Mouse (Mus musculus) WW6 (cell line): ENCODE results near the gene Tle1.

Experiments
- DNase-seq: peaks from one replicate; pipeline ENCODE4 v3.0.0-alpha.2; 2013; ENCODE audit warnings: low read depth, low spot score

Tle1 gene

GRCm38 (mm10) chr4:72165765-72166164, 35.0 kb downstream of the Tle1 start:
- DNase-seq: no peak

GRCm38 (mm10) chr4:72162445-72163218, 38.1 kb downstream of the Tle1 start:
- no peak for DNase-seq

GRCm38 (mm10) chr4:72160102-72160511, 40.6 kb downstream of the Tle1 start:
- no peak for DNase-seq

GRCm38 (mm10) chr4:72157931-72158371, 42.8 kb downstream of the Tle1 start:
- no peak for DNase-seq

GRCm38 (mm10) chr4:72150460-72151131, 50.1 kb downstream of the Tle1 start:
- DNase-seq: no peak

- DNase-seq: peak; percentile 64
Observed at GRCm38 (mm10) chr4:72146003-72146402, 54.7 kb downstream of the Tle1 start.

GRCm38 (mm10) chr4:72144541-72144940, 56.2 kb downstream of the Tle1 start:
- no peak for DNase-seq

- no peak for DNase-seq
Observed at GRCm38 (mm10) chr4:72140706-72141105, 60.0 kb downstream of the Tle1 start.

- DNase-seq: no peak
Observed at GRCm38 (mm10) chr4:72139475-72140120, 61.1 kb downstream of the Tle1 start.

GRCm38 (mm10) chr4:72138264-72139080, 62.2 kb downstream of the Tle1 start:
- no peak for DNase-seq

GRCm38 (mm10) chr4:72132646-72133045, 68.1 kb downstream of the Tle1 start:
- DNase-seq: no peak

- DNase-seq: no peak
Observed at GRCm38 (mm10) chr4:72127596-72127995, 73.1 kb downstream of the Tle1 start.

GRCm38 (mm10) chr4:72124790-72125189, 75.9 kb downstream of the Tle1 start:
- DNase-seq: no peak

- no peak for DNase-seq
Observed at GRCm38 (mm10) chr4:72122837-72123236, 77.9 kb downstream of the Tle1 start.

- DNase-seq: no peak
Observed at GRCm38 (mm10) chr4:72122343-72122742, 78.4 kb downstream of the Tle1 start.

- DNase-seq: no peak
Observed at GRCm38 (mm10) chr4:72120050-72120449, 80.7 kb downstream of the Tle1 start.

- DNase-seq: no peak
Observed at GRCm38 (mm10) chr4:72105702-72106101, 95.0 kb downstream of the Tle1 start.

- no peak for DNase-seq
Observed at GRCm38 (mm10) chr4:72104186-72104585, 96.5 kb downstream of the Tle1 start.

- DNase-seq: no peak
Observed at GRCm38 (mm10) chr4:72087811-72088210, 112.9 kb downstream of the Tle1 start.

- DNase-seq: no peak
Observed at GRCm38 (mm10) chr4:72069111-72069534, 131.6 kb downstream of the Tle1 start.

- no peak for DNase-seq
Observed at GRCm38 (mm10) chr4:72067937-72068336, 132.8 kb downstream of the Tle1 start.
